Mouse (Mus musculus) myocyte (in vitro differentiated cells): Measurements from ENCODE around the gene Lama4.

Source experiments
- MYOD1 ChIP-seq, 3 experiments: IDR thresholded peaks; one replicate each; pipeline ENCODE4 v1.6.1; 2011; ENCODE audit warnings: control low read depth in 2 of 3, low read depth in 2 of 3, mild to moderate bottlenecking in 2 of 3, moderate library complexity in 1 of 3; ENCODE audit not compliant: insufficient read length in 2 of 3, control insufficient read depth in 1 of 3
- MYOG ChIP-seq, 3 experiments: IDR thresholded peaks; one replicate each; pipeline ENCODE4 v1.6.1; 2011; ENCODE audit warnings: control low read depth in 2 of 3, low read depth in 2 of 3, mild to moderate bottlenecking in 2 of 3; ENCODE audit not compliant: insufficient read length in 2 of 3, control insufficient read depth in 1 of 3, insufficient read depth in 1 of 3
- POLR2A ChIP-seq: IDR thresholded peaks from one replicate; pipeline ENCODE4 v1.6.1; 2011; ENCODE audit warnings: low read depth, mild to moderate bottlenecking, control low read depth, moderate library complexity; ENCODE audit not compliant: insufficient read length
- POLR2AphosphoS2 ChIP-seq: IDR thresholded peaks from one replicate; pipeline ENCODE4 v1.6.1; 2011; ENCODE audit warnings: low read depth, control low read depth; ENCODE audit not compliant: insufficient read length
- REST ChIP-seq: IDR thresholded peaks from one replicate; pipeline ENCODE4 v1.6.1; 2011; ENCODE audit warnings: mild to moderate bottlenecking, control low read depth, moderate library complexity; ENCODE audit not compliant: insufficient read depth, insufficient read length
- TCF12 ChIP-seq: IDR thresholded peaks from one replicate; pipeline ENCODE4 v1.6.1; 2011; ENCODE audit warnings: mild to moderate bottlenecking, control low read depth; ENCODE audit not compliant: poor library complexity, insufficient read depth, severe bottlenecking
- USF1 ChIP-seq: IDR thresholded peaks from one replicate; pipeline ENCODE4 v1.6.1; 2011; ENCODE audit warnings: low read depth, mild to moderate bottlenecking, control low read depth, moderate library complexity

GRCm38 (mm10) chr10:38969543-38969942, 4.2 kb downstream of the Lama4 start:
- TF ChIP-seq MYOG (IDR thresholded peaks at IDR 0.05; ENCODE audit: control insufficient read depth in 1 of 3, insufficient read depth in 1 of 3, insufficient read length in 2 of 3, low read depth in 2 of 3) (no peak), POLR2AphosphoS2 (no peak), POLR2A (no peak), MYOD1 (IDR thresholded peaks at IDR 0.05; ENCODE audit: control insufficient read depth in 1 of 3, insufficient read length in 2 of 3, low read depth in 2 of 3) (no peak), REST (no peak), TCF12 (no peak), USF1 (no peak)
